Mouse (Mus musculus): ENCODE measurements around the gene Cped1. TPM values are rescaled to one million over a fixed set of nuclear protein-coding genes. Genes with fewer than 3 reads are reported as not detected.

The Cped1 gene
- polyA plus RNA-seq, 1 experiment from 2014 or later = 10.4 TPM

DNA sequence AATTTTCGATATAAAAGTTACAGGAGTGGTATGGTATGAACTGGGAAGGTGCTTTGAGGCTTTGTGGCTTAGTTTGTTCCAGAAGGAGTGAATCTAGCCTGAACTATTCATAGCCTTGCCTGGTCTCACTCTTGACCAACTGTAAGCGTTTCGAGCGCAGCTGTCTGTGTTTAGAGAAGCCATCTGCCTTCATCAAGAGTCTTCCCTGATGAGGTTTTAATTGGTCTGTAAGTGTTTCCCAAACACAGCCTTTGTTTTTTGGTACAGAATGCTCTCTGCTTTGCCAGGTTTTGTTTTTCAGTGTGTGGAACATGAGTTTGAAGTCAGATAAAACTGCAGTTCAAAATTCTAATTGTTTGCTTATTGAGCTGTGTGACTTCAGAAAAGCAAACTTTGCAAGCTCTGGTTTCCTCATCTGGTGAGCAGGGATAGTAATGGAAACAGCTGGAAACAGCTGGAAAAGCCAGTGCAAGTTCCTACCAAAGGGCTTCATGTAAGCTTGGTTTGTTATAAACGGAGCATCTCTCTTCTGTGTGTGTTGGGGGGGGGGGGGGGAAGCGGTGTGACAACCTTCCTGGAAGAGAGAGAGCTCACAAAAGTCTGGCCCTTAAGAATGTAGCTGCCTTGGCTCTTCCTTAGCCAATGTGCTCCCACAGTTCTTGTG, 221.0 kb downstream of the Cped1 start:
- DNase-seq (ENCODE audit: low spot score) = no peak
- no peak for TF ChIP-seq CTCF (IDR thresholded peaks at IDR 0.05; ENCODE audit: low read depth)
- TF ChIP-seq EP300 (optimal IDR thresholded peaks at IDR 0.05) = no peak
- ATAC-seq (ENCODE audit: low FRiP score, low TSS enrichment) = no peak

DNA sequence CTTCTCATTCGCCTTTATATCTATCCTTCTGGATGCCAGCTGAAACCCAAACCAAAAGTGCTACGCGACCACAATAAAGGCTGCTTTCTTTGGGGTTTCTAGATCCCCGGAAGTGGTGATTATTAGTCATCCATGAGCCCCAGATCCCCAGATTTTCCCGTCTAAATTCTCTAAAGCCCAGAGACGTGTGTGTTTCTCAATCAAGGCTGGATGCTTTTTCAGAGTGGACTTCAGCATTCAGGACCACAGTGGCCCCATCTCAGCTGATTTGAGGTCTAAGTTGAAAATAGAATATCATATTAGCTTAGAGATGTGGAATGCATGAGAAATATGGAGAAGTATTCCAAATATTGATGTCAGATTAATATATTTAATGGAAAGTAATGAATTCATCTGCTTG, 226.4 kb downstream of the Cped1 start:
- no peak for ATAC-seq (ENCODE audit: low FRiP score, low TSS enrichment)
- Histone ChIP-seq H3K4me1 (replicated peaks; ENCODE audit: control insufficient read depth, insufficient read depth) (no peaks in the 10 kb centered on the region), H3K4me3 (ENCODE audit: low read depth, low read length) (no peak overlapping the region), H3K9ac (ENCODE audit: low read length) (no peak overlapping the region), H3K27me3 (ENCODE audit: control insufficient read depth, insufficient read depth, low read length) (no peaks in the 10 kb centered on the region), H3K36me3 (ENCODE audit: control insufficient read depth, insufficient read depth, low read length) (no peaks in the 10 kb centered on the region), H3K4me2 (replicated peaks; ENCODE audit: low read depth) (no peak overlapping the region), H3K9me3 (ENCODE audit: control insufficient read depth, low read length) (no peaks in the 10 kb centered on the region), H3K27ac (replicated peaks) (no peak overlapping the region)
- 74% methylated on average over 6 of the region's 6 CpGs for WGBS
- DNase-seq (ENCODE audit: low spot score) = no peak
- TF ChIP-seq EP300 (optimal IDR thresholded peaks at IDR 0.05) = no peak
- no peak for TF ChIP-seq CTCF (IDR thresholded peaks at IDR 0.05; ENCODE audit: low read depth)

More for the DNA sequence above, 221.0 kb downstream of the Cped1 start:
- no peaks in the 10 kb centered on the region for H3K36me3 ChIP-seq (ENCODE audit: control insufficient read depth, insufficient read depth, low read length)
- no peaks in the 10 kb centered on the region for H3K27me3 ChIP-seq (ENCODE audit: control insufficient read depth, insufficient read depth, low read length)
- H3K9me3 ChIP-seq (ENCODE audit: control insufficient read depth, low read length) = no peaks in the 10 kb centered on the region
- no peaks in the 10 kb centered on the region for H3K4me1 ChIP-seq (replicated peaks; ENCODE audit: control insufficient read depth, insufficient read depth)
- H3K4me3 ChIP-seq (ENCODE audit: low read depth, low read length) = no peak overlapping the region
- no peak overlapping the region for H3K4me2 ChIP-seq (replicated peaks; ENCODE audit: low read depth)
- WGBS = 58% methylated on average over 6 of the region's 6 CpGs
- H3K9ac ChIP-seq (ENCODE audit: low read length) = no peak overlapping the region
- H3K27ac ChIP-seq (replicated peaks) = no peak overlapping the region

DNA sequence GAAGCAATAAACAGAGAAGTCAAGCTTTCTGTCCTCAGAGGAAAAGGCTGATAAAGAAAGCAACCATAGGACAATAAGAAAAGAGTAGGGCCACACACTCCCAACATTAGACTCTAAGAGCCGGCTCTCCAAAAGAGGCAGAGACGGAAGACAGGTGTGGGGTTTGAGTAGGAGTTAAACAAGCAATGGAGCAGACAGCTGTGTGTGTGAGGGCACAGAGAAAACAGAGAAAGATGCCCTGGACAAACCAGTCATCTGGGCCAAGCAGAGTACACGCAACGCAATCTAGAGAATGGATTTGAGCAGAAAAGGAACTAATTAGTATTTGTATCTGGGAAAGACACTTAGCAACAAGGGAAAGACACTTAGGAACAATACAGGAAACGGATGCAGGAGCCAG, 227.5 kb downstream of the Cped1 start:
- H3K9me3 ChIP-seq (ENCODE audit: control insufficient read depth, low read length) = no peaks in the 10 kb centered on the region
- no peaks in the 10 kb centered on the region for H3K27me3 ChIP-seq (ENCODE audit: control insufficient read depth, insufficient read depth, low read length)
- TF ChIP-seq EP300 (optimal IDR thresholded peaks at IDR 0.05) (no peak), CTCF (IDR thresholded peaks at IDR 0.05; ENCODE audit: low read depth) (no peak)
- H3K4me1 ChIP-seq (replicated peaks; ENCODE audit: control insufficient read depth, insufficient read depth) = no peaks in the 10 kb centered on the region
- H3K9ac ChIP-seq (ENCODE audit: low read length) = no peak overlapping the region
- DNase-seq (ENCODE audit: low spot score) = no peak
- H3K4me2 ChIP-seq (replicated peaks; ENCODE audit: low read depth) = no peak overlapping the region
- WGBS = 84% methylated on average over 5 of the region's 5 CpGs
- H3K27ac ChIP-seq (replicated peaks) = no peak overlapping the region
- H3K36me3 ChIP-seq (ENCODE audit: control insufficient read depth, insufficient read depth, low read length) = no peaks in the 10 kb centered on the region
- no peak for ATAC-seq (ENCODE audit: low FRiP score, low TSS enrichment)
- H3K4me3 ChIP-seq (ENCODE audit: low read depth, low read length) = no peak overlapping the region

DNA sequence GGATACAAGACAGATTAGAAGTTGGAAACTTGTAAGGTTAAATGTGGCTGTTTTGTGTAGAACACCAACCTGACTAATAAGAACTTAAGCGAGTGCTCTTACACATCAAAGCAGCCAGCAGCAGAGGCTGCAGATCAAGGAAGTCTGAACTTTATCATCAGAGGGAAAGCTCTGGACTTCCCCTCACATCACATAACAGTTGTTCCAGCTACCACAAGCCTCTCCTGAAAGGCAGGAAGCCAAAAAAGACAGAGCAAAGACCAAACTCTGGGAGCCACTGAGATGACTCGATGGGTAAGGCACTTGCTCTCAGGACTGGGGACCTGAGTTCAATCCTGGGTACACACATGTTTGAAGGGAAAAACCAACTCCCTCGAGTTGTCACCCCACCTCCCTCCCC, 228.1 kb downstream of the Cped1 start:
- H3K27me3 ChIP-seq (ENCODE audit: control insufficient read depth, insufficient read depth, low read length) = no peaks in the 10 kb centered on the region
- no peaks in the 10 kb centered on the region for H3K9me3 ChIP-seq (ENCODE audit: control insufficient read depth, low read length)
- H3K27ac ChIP-seq (replicated peaks) = no peak overlapping the region
- H3K4me3 ChIP-seq (ENCODE audit: low read depth, low read length) = no peak overlapping the region
- H3K4me1 ChIP-seq (replicated peaks; ENCODE audit: control insufficient read depth, insufficient read depth) = no peaks in the 10 kb centered on the region
- WGBS = 66% methylated on average over 3 of the region's 3 CpGs
- no peak for ATAC-seq (ENCODE audit: low FRiP score, low TSS enrichment)
- H3K9ac ChIP-seq (ENCODE audit: low read length) = no peak overlapping the region
- no peak for DNase-seq (ENCODE audit: low spot score)
- no peak for TF ChIP-seq CTCF (IDR thresholded peaks at IDR 0.05; ENCODE audit: low read depth)
- TF ChIP-seq EP300 (optimal IDR thresholded peaks at IDR 0.05) = no peak
- no peak overlapping the region for H3K4me2 ChIP-seq (replicated peaks; ENCODE audit: low read depth)
- H3K36me3 ChIP-seq (ENCODE audit: control insufficient read depth, insufficient read depth, low read length) = no peaks in the 10 kb centered on the region

DNA sequence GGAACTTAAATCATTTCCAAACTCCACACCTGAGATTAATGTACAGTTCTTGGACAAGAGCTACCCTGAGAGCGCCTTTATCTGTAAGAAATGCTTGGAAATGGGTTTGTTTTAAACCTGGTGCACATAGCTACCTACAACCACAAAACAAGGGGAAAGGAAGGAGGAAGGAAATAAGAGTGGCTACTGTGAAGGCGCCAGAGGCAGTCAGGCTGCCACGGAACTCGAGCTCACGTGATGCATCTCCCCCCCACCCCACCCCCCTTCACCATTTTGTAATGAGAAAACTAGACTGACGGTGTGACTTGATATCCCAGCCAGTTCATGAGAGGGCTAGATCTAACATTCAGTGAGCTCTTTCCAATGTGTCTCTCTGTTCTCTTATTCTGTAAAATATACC, 228.9 kb downstream of the Cped1 start:
- H3K27ac ChIP-seq (replicated peaks) = no peak overlapping the region
- no peaks in the 10 kb centered on the region for H3K36me3 ChIP-seq (ENCODE audit: control insufficient read depth, insufficient read depth, low read length)
- no peaks in the 10 kb centered on the region for H3K9me3 ChIP-seq (ENCODE audit: control insufficient read depth, low read length)
- TF ChIP-seq CTCF (IDR thresholded peaks at IDR 0.05; ENCODE audit: low read depth) = no peak
- TF ChIP-seq EP300 (optimal IDR thresholded peaks at IDR 0.05) = no peak
- no peak overlapping the region for H3K4me2 ChIP-seq (replicated peaks; ENCODE audit: low read depth)
- H3K27me3 ChIP-seq (ENCODE audit: control insufficient read depth, insufficient read depth, low read length) = no peaks in the 10 kb centered on the region
- ATAC-seq (ENCODE audit: low FRiP score, low TSS enrichment) = no peak
- H3K9ac ChIP-seq (ENCODE audit: low read length) = no peak overlapping the region
- DNase-seq (ENCODE audit: low spot score) = no peak
- 75% methylated on average over 6 of the region's 6 CpGs for WGBS
- no peak overlapping the region for H3K4me3 ChIP-seq (ENCODE audit: low read depth, low read length)
- no peaks in the 10 kb centered on the region for H3K4me1 ChIP-seq (replicated peaks; ENCODE audit: control insufficient read depth, insufficient read depth)

DNA sequence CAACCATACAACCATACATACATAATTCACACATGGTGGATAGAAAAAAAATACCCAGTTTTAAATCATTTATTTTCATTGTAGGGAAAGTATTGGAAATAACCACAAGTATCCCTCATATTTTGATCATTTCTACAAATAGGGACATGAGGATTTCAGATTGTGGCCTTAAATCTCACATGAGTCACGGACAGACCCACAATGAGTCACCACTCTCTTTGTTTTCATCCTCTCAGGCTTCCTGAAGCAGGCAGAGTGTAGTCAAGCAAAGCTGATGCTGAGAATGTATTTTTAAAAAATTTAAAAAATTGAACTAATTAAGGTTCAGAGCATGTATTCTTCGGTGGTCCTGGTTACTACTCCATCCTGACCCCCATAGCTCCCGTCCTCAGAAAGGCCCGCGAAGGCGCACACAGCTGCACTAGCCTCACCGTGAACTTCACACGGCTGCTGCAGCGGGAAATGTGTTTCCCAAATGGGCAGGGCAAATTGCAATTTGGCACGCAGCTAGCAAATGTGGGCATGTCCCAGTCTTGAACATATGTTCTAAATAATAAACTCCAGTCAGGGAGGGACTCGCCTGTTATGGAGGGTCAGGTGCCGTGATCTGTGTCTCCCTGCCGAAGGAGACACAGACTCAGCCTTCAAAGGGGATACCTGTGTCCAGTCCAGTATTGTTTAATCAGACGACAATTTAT, 230.7 kb downstream of the Cped1 start:
- 76% methylated on average over 14 of the region's 14 CpGs for WGBS
- DNase-seq (ENCODE audit: low spot score) = no peak
- TF ChIP-seq CTCF (IDR thresholded peaks at IDR 0.05; ENCODE audit: low read depth) = no peak
- no peak for TF ChIP-seq EP300 (optimal IDR thresholded peaks at IDR 0.05)

More for the DNA sequence above, 230.7 kb downstream of the Cped1 start:
- no peak overlapping the region for H3K27ac ChIP-seq (replicated peaks)
- no peak overlapping the region for H3K9ac ChIP-seq (ENCODE audit: low read length)
- H3K4me1 ChIP-seq (replicated peaks; ENCODE audit: control insufficient read depth, insufficient read depth) = no peaks in the 10 kb centered on the region
- H3K36me3 ChIP-seq (ENCODE audit: control insufficient read depth, insufficient read depth, low read length) = no peaks in the 10 kb centered on the region
- no peak overlapping the region for H3K4me2 ChIP-seq (replicated peaks; ENCODE audit: low read depth)
- ATAC-seq (ENCODE audit: low FRiP score, low TSS enrichment) = no peak
- H3K27me3 ChIP-seq (ENCODE audit: control insufficient read depth, insufficient read depth, low read length) = no peaks in the 10 kb centered on the region
- no peaks in the 10 kb centered on the region for H3K9me3 ChIP-seq (ENCODE audit: control insufficient read depth, low read length)
- no peak overlapping the region for H3K4me3 ChIP-seq (ENCODE audit: low read depth, low read length)
